Mouse (Mus musculus) MEL (cell line): ENCODE results near the gene Mri1. TPM values are rescaled to one million over a fixed set of nuclear protein-coding genes. Genes with fewer than 3 reads are reported as not detected.

Experiments
- DNase-seq: peaks from one replicate; pipeline ENCODE4 v3.0.0; 2011; ENCODE audit warnings: low read depth, low spot score
- H3K27ac ChIP-seq: 2 replicates; pipeline ENCODE4 v1.5.1; 2012; ENCODE audit warnings: low read depth, mild to moderate bottlenecking, control low read depth, low read length, moderate library complexity; ENCODE audit not compliant: control insufficient read depth
- H3K27me3 ChIP-seq, 2 experiments: fragments of 150-350 bp in 1 of 2; sonication (generic) in 1 of 2; 2 replicates each; pipeline ENCODE4 v1.6.1; 2012; ENCODE audit warnings: low read length in 2 of 2, mild to moderate bottlenecking in 2 of 2, improper control_type of control experiment in 1 of 2, moderate library complexity in 1 of 2; ENCODE audit not compliant: insufficient read depth in 2 of 2, control insufficient read depth in 1 of 2
- H3K36me3 ChIP-seq, 2 experiments: 2 replicates each; pipeline ENCODE4 v1.6.1; 2012 to 2014; ENCODE audit warnings: low read length in 2 of 2, improper control_type of control experiment in 1 of 2, inconsistent platforms in 1 of 2, mild to moderate bottlenecking in 1 of 2; ENCODE audit not compliant: insufficient read depth in 2 of 2, control insufficient read depth in 1 of 2
- H3K4me1 ChIP-seq, 2 experiments: fragments of 150-350 bp in 1 of 2; sonication (generic) in 1 of 2; 2 replicates each; pipeline ENCODE4 v1.6.1; 2012; ENCODE audit warnings: low read length in 2 of 2, improper control_type of control experiment in 1 of 2, mild to moderate bottlenecking in 1 of 2; ENCODE audit not compliant: insufficient read depth in 2 of 2, control insufficient read depth in 1 of 2
- H3K4me3 ChIP-seq, 2 experiments: fragments of 150-350 bp in 1 of 2; sonication (generic) in 1 of 2; 2 replicates each; pipeline ENCODE4 v1.5.1; 2012; ENCODE audit warnings: low read depth in 2 of 2, low read length in 2 of 2, mild to moderate bottlenecking in 2 of 2, moderate library complexity in 2 of 2, control low read depth in 1 of 2, improper control_type of control experiment in 1 of 2; ENCODE audit not compliant: control insufficient read depth in 1 of 2, insufficient read depth in 1 of 2
- H3K79me2 ChIP-seq: 2 replicates; pipeline ENCODE4 v1.6.1; 2012; ENCODE audit warnings: mild to moderate bottlenecking, low read length, moderate library complexity; ENCODE audit not compliant: control insufficient read depth, poor library complexity, insufficient read depth
- H3K9ac ChIP-seq: 2 replicates; pipeline ENCODE4 v1.6.1; 2012; ENCODE audit warnings: low read depth, mild to moderate bottlenecking, control low read depth, low read length, moderate library complexity; ENCODE audit not compliant: control insufficient read depth, poor library complexity, severe bottlenecking
- H3K9me3 ChIP-seq: fragments of 150-350 bp; sonication (generic); replicated peaks from 2 replicates; pipeline ENCODE4 v1.6.1; 2012; ENCODE audit warnings: mild to moderate bottlenecking, low read length, improper control_type of control experiment, moderate library complexity; ENCODE audit not compliant: insufficient read depth
- GABPA ChIP-seq: IDR thresholded peaks from 2 replicates; pipeline ENCODE4 v1.6.1; 2012; ENCODE audit warnings: low read depth, mild to moderate bottlenecking, inconsistent platforms, low read length, improper control_type of control experiment, moderate library complexity
- RCOR1 ChIP-seq: IDR thresholded peaks from 2 replicates; pipeline ENCODE4 v1.6.1; 2012; ENCODE audit warnings: low read depth, mild to moderate bottlenecking, inconsistent platforms, low read length, improper control_type of control experiment
- TAL1 ChIP-seq: IDR thresholded peaks from 2 replicates; pipeline ENCODE4 v1.6.1; 2012; ENCODE audit warnings: mild to moderate bottlenecking, inconsistent platforms, low read length, moderate library complexity, mixed read lengths
- USF2 ChIP-seq, 2 experiments: IDR thresholded peaks; 2 replicates each; pipeline ENCODE4 v1.6.1; 2011 to 2012; ENCODE audit warnings: improper control_type of control experiment in 2 of 2, low read length in 2 of 2, borderline replicate concordance in 1 of 2, inconsistent platforms in 1 of 2, low read depth in 1 of 2, mild to moderate bottlenecking in 1 of 2; ENCODE audit not compliant: insufficient read depth in 1 of 2
- ZC3H11A ChIP-seq: IDR thresholded peaks from 2 replicates; pipeline ENCODE4 v1.6.1; 2012; ENCODE audit warnings: low read depth, mild to moderate bottlenecking, inconsistent platforms, low read length, improper control_type of control experiment
- polyA plus RNA-seq, 2 experiments: library from polyadenylated mRNA; stranded (reverse) in 1 of 2; unstranded in 1 of 2; fragments of >175 nt in 1 of 2; fragments of >200 nt in 1 of 2; gene quantifications; 2 replicates each; pipeline versions ENCODE4 v1.2.1 to v1.2.4; 2012; ENCODE audit warnings: low replicate concordance in 2 of 2, low read depth in 1 of 2; ENCODE audit not compliant: insufficient read length in 2 of 2, insufficient read depth in 1 of 2, missing spikeins in 1 of 2
- total RNA-seq: library from RNA; depleted of rRNA; stranded (reverse); fragments of 300-350 nt; gene quantifications from 2 replicates; pipeline ENCODE4 v1.2.3, GENCODE M21; 2012; rRNA removed

Gene Mri1
- total and polyA plus RNA-seq, 3 experiments, result 27.8 to 43.2 TPM; not detected in 1

GRCm38 (mm10) chr8:84200652-84201544, 56.2 kb downstream of the Mri1 start (continued):
- TF ChIP-seq USF2 (IDR thresholded peaks at IDR 0.05; ENCODE audit: borderline replicate concordance in 1 of 2, insufficient read depth in 1 of 2, low read depth in 1 of 2, low read length in 2 of 2), result no peak
- no peak for TF ChIP-seq TAL1
- TF ChIP-seq GABPA, result no peak
- TF ChIP-seq RCOR1, result no peak

GRCm38 (mm10) chr8:84200126-84200555, 57.0 kb downstream of the Mri1 start:
- H3K4me1 ChIP-seq, result peaks cover 0 to 35% of the 10 kb centered on the region in 2 experiments
- H3K36me3 ChIP-seq, result peaks cover 0 to 7% of the 10 kb centered on the region in 2 experiments; a peak in 1 of 4 replicates
- H3K79me2 ChIP-seq, result peaks cover 4% of the 10 kb centered on the region; the same call in 1 of the 2 replicates
- H3K9me3 ChIP-seq, result no peaks in the 10 kb centered on the region
- H3K9ac ChIP-seq, result peak overlapping the region; percentile 76
- no peaks in the 10 kb centered on the region for H3K27me3 ChIP-seq
- H3K4me3 ChIP-seq, result peak overlapping the region; percentile 60 to 63; a peak in 3 of 4 replicates
- peak; percentile 36 for DNase-seq
- peak overlapping the region; percentile 31; the same call in 1 of the 2 replicates for H3K27ac ChIP-seq
- TF ChIP-seq ZC3H11A, result no peak
- TF ChIP-seq, all 39 proteins: peak for 0

Other genes with a start within 250 kb of the Mri1 start
- gene 2210011C24Rik, start 245.2 kb downstream of the Mri1 start, total RNA-seq, result not detected in 2 replicates
- not detected for gene 2210011C24Rik, start 245.2 kb downstream of the Mri1 start, polyA plus RNA-seq
- 0.65 and 0.92 TPM in 2 replicates for gene Palm3, start 235.9 kb downstream of the Mri1 start, total RNA-seq
- gene Palm3, start 235.9 kb downstream of the Mri1 start, polyA plus RNA-seq, result 1 to 10 TPM in 1 of 2 experiments, not detected in 1; 3.6 TPM
- 32.4 and 38.5 TPM in 2 replicates for gene Il27ra, start 214.7 kb downstream of the Mri1 start, total RNA-seq
- gene Il27ra, start 214.7 kb downstream of the Mri1 start, polyA plus RNA-seq, result 10 to 100 TPM in 1 of 2 experiments, not detected in 1; 31.8 TPM
- gene Rln3, start 212.3 kb downstream of the Mri1 start, total RNA-seq, result not detected in 2 replicates
- not detected for gene Rln3, start 212.3 kb downstream of the Mri1 start, polyA plus RNA-seq
- gene Gm10643, start 192.2 kb downstream of the Mri1 start, total RNA-seq, result 0.23 and 0.26 TPM in 2 replicates
- gene Gm10643, start 192.2 kb downstream of the Mri1 start, polyA plus RNA-seq, result under 1 TPM in 1 of 2 experiments, not detected in 1; 0.28 TPM
- gene Rfx1, start 190.5 kb downstream of the Mri1 start, total RNA-seq, result 3.9 and 4.7 TPM in 2 replicates
- 10 to 100 TPM in 1 of 2 experiments, not detected in 1; 10.4 TPM for gene Rfx1, start 190.5 kb downstream of the Mri1 start, polyA plus RNA-seq
- gene Dcaf15, start 152.6 kb downstream of the Mri1 start, total RNA-seq, result 34.4 and 37.0 TPM in 2 replicates
- 10 to 100 TPM in 1 of 2 experiments, not detected in 1; 56.1 TPM for gene Dcaf15, start 152.6 kb downstream of the Mri1 start, polyA plus RNA-seq
- 0.04 and 0.07 TPM in 2 replicates for gene Podnl1, start 131.3 kb downstream of the Mri1 start, total RNA-seq
- under 1 TPM in 1 of 2 experiments, not detected in 1; 0.08 TPM for gene Podnl1, start 131.3 kb downstream of the Mri1 start, polyA plus RNA-seq
- 7.3 and 9.1 TPM in 2 replicates for gene Cc2d1a, start 109.4 kb downstream of the Mri1 start, total RNA-seq
- gene Cc2d1a, start 109.4 kb downstream of the Mri1 start, polyA plus RNA-seq, result 10 to 100 TPM in 1 of 2 experiments, not detected in 1; 18.7 TPM
- gene 4930432K21Rik, start 109.3 kb downstream of the Mri1 start, total RNA-seq, result 1.3 and 2.2 TPM in 2 replicates
- 1 to 10 TPM in 1 of 2 experiments, not detected in 1; 3.0 TPM for gene 4930432K21Rik, start 109.3 kb downstream of the Mri1 start, polyA plus RNA-seq
- 0.56 and 2.0 TPM in 2 replicates for gene Nanos3, start 72.1 kb downstream of the Mri1 start, total RNA-seq
- gene Nanos3, start 72.1 kb downstream of the Mri1 start, polyA plus RNA-seq, result 1 to 10 TPM in 1 of 2 experiments, not detected in 1; 1.7 TPM
- gene Zswim4, start 20.3 kb downstream of the Mri1 start, total RNA-seq, result 3.6 and 4.4 TPM in 2 replicates
- gene Zswim4, start 20.3 kb downstream of the Mri1 start, polyA plus RNA-seq, result 1 to 10 TPM in 1 of 2 experiments, not detected in 1; 7.4 TPM
- 159 and 164 TPM in 2 replicates for gene D8Ertd738e, start 7.6 kb downstream of the Mri1 start, total RNA-seq
- gene D8Ertd738e, start 7.6 kb downstream of the Mri1 start, polyA plus RNA-seq, result 100 to 1,000 TPM in 1 of 2 experiments, not detected in 1; 149 TPM
- 8.2 and 10.2 TPM in 2 replicates for gene Ccdc130, start 13.1 kb upstream of the Mri1 start, total RNA-seq
- 10 to 100 TPM in 1 of 2 experiments, not detected in 1; 26.0 TPM for gene Ccdc130, start 13.1 kb upstream of the Mri1 start, polyA plus RNA-seq
- 3.2 and 5.4 TPM in 2 replicates for gene Cacna1a, start 131.1 kb upstream of the Mri1 start, total RNA-seq
- 1 to 10 TPM in 1 of 2 experiments, not detected in 1; 5.1 TPM for gene Cacna1a, start 131.1 kb upstream of the Mri1 start, polyA plus RNA-seq